Mouse (Mus musculus): ENCODE data around the gene Tspan2.
A peak's percentile ranks its signal among the peaks of the same experiment; 100 is the strongest.

The Tspan2 gene

DNA sequence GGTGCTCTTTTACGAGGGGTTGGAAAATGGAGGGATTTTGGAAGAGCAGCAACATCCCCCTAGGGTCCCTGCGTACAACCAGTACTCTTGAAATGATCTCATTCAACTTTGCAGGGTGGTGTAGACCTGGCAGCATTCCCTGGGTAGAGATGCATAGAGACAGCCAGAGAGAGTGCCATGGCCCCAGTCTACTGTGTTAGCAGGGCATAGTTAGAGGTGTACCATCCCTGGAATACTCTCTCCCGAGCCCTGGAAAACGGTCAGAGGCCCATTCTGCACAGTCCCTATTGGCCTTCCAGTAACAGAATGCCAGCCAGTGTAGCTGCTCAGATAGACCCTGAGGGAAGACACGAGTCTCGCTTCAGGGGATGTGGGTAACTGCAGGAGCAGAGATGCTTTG is 1.3 kb downstream of the Tspan2 start:
- peak; percentile 36 for DNase-seq

DNA sequence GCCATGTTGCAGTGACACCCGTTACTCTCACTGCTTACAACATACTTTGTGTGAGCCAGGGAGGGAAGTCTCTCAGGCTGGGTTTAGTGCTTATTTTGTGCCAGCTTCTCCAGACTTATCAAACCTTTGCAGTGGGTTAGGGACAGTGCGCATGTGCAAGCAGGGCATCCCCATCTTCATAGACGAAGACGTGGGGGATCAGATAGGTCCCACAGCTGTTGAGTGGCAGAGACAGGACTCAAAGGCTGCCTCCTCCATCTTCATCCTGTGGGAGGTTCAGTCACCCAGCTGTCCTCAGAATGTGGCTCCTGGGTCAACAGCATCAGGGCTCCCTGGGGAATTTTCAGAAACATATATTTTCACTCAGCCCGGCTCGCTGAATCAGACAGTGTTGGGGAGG is 2.1 kb downstream of the Tspan2 start:
- no peak for DNase-seq

DNA sequence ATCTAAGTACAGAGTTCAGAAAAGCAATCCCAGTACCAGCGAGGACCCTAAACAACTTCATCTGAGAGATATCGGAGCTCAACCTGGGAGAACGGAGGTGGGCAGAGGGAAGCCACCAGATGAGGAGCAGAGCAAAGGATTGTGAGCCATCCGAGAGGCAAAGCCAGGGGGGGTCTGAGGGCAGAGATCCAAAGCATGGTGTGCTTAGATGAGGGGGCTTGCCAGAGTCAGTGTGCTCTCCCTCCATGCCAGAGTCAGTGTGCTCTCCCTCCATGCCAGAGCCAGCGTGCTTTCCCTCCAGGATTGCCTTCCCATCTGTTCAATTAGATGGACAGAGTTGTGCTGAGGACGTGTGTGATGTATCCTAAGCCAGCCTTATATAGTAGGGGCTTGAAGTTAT is 2.8 kb downstream of the Tspan2 start:
- DNase-seq = peak; percentile 23

DNA sequence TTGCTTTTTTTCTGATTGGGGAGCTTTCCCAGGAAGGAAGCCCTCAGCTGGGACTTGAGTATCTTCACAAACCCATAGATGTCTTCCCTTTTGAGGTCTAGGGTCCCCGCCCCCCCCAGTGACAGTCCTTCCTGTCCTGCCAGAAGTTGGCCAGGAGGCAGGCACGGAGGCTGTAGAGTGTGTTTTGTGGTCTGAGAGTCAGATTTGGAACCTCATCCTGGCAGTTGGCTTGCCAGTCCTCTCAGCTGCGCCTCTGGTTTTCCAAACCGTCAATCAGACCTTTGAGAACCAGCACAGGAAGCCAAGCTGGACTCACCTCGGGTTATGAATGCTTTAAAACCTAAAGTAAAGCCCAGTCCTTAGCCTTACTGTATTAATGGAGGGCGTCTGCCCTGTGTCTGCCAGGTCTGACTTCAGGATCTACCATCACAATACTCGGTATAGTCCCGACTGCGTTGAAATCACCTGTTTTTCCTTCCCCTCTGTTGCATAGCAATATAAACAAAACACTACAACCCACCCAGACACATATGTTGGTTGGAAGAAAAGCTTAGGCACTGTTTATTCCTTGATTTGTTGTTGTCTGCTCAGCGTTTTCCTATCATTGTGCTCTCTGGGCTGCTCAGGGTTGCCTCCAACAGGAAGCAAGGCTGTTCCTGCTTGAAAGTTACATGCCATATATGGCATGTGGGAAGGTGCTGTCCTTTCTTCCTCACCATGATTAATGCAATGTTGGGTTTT is 4.0 kb downstream of the Tspan2 start:
- DNase-seq = no peak

DNA sequence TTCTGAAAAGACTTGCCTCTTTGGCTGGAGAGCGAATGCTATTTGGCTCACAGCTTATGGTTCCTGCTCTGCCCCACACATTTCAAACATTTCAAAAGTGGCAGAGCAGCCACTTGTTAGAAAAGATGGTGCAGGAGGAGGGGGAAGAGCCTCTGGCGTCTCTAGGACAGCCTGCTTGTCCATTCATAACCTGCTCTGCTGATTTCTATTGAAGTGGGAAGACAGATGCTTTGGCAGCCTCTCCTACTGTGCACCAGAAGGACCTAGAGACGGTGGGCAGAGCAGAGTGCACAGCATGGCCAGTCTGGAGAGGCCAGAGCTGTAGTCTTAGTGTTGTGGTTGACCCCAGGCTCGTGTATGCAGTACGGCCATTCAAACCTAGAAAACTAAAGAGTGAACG is 4.6 kb downstream of the Tspan2 start:
- DNase-seq = no peak

DNA sequence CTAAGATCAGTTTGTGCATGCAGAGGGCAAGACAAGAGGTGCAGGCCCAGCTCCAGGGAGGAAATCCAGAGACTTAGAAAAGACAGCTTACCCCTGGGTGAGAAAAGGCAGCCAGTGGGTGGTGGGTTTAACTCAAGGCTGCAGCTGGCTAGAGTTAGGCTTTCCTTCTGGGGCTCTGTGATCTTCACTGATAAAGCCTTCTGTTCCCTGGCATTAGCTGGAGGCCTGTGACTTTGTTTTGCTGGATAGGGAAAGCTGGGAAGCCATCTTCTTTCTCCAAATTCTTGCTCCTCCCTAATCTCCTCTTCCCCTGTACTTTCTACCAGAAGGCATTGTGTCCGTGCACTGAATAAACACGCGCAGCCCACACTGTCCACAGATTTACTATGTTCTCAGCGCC is 8.4 kb downstream of the Tspan2 start:
- no peak for DNase-seq

DNA sequence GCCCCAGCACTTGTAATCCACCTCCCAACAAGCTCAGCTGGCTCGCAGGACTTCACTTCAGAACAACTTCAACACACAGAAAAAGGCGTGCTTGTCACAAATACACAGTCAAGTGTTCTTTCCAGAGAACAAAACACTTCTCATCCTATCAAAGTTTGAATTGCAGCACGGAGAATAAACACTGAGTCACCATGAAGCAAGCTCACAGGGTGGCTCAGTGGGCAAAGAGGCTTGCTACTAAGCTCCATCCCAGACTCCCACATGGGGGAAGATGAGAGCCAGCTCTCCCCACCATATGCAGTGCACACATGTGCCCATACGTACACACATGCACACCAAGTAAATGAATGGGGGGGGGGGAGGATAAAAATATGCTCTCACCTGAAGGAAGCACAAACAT is 8.9 kb downstream of the Tspan2 start:
- DNase-seq = no peak

DNA sequence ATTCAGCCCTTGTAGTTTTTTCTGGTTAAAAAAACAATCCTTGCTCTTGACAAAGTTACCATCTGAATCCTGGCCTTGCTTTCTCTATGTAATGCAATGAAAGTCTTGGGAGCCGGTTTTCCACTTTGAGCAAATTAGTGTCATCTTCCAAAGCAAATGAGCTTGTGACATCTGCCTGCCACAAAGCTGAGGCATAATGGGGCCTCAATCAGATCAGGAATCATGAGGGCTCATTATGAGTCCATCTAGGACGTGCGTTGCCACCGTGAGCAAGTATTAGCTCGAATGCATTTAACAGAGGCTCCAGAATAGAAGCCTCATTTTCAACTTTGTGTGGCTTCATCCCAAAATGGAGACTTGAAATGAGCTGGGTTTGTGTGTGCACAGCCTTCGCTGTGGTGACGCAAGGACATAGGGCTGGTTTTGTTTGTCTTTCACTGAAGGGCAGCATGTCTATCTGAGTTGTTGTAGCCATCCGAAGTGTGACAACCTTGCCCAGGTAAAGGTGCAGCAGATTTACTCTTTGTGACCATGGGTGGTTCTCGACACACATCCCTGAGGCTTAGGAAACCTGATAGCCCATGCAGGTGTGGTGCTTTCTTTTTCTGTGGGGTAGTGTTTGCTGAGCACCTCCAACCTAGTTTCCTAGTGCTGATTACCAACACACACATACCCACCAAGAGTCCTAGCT is 9.6 kb downstream of the Tspan2 start:
- DNase-seq = no peak

DNA sequence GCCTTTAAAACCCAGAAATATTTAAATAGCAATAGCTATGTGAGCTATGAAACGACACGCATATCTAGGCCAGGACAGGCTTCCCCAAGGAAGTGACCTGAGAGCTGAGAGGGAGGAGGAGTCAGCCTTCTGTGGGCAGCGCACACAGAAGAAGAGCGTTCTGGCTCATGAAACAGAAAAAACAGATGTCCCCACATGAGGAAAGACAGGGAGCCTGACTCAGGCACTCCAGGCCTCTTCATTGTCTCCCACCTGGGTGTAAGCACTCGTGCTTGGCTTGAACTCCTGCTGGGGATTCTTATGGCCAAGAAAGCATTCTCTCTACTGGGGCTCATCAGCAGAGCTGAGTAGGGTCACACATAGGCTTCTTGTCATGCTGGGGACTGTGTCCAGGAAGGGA is 10.3 kb downstream of the Tspan2 start:
- peak; percentile 18 for DNase-seq

DNA sequence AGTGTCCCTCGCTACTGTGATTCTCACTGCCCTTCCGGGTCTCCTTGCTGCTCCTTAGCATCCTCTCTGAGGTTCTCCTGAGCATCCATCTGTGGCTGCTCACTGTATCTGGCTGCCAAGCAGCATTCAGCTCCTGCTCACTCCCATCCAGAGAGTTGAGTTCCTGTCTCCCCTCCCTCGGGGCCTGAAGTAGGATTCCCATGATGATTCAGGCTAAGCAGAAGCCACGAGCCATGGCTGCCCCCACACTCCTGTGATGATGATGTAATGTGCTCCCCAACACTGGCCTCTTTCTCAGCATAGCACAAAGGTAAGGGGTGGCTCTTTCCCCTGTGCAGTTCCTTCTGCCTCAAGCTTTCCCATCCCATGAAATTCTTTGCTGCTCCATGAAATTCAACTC is 11.8 kb downstream of the Tspan2 start:
- DNase-seq = no peak

DNA sequence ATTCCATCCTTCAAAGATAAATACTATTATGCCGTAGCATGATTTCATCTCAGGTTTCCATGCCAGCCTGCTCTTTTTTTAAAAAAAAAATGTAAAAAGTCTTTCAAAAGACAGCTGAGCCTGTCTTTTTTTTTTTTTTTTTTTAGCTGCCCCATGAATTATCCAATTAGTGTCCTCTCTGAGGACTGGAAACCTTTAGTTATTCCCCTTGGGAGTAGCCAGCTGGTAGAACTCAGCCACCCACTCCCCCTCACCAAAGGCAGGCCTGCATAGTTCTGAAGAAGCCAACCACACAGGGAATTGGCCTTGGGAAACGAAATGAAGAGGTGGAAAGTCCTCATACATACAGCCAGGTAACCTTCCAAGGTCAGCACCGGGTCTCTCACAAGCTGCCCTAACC is 13.7 kb downstream of the Tspan2 start:
- no peak for DNase-seq

DNA sequence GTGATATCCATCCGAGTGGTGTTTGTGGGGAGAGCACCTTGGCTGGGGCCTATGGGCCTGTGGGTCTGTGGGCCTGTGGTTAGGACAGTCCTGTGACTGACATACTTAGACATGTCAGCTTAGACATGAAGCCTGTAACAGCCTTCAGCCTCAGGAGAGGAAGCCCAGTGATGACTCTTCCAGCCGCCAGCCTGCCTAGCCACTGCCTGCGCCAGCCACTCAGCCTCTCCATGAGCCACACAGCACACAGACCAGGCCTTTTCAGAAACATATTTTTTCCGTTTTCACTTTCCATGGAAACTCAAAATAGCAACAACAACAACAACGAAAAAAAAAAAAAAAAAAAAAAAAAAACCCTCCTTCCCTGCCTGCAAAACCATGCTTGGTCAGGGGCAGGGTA is 14.4 kb downstream of the Tspan2 start:
- DNase-seq = no peak

DNA sequence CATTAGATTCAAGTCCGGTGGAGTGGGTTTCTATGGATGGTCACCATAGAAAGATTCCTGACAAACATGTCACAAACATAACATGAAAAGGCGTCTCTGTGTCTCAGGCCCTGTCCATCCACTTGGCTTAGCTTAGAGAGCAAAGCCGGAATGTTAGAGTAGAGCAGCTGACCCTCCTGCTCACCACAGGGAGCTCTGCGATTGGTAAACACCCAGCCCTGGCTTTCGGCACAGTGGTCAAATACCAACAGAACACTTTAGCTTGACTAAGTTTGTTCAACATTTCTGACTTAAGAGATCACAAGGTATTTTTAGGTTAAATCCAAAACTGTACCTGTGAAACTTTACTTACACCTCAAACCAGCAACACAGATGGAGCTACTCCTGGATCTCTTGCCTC is 16.8 kb downstream of the Tspan2 start:
- DNase-seq = no peak

DNA sequence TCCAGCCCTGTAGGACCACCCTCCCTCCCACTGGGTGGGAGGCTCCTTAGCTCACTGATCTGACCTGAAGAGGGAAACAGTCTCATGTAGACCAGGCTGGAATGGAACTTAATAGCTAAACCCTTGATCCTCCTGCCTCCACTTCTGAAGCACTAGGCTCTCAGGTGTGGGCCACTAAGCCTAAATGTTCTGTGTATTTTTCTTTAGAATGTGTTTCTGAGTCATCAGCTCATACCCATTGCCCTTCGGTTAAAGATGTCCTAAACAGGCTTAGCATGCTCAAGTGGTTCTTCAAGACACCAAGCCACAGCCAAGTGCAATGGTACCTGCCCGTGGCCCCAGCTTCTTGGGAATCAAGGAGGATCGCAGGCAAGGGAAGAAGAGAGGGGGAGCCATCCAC is 17.2 kb downstream of the Tspan2 start:
- DNase-seq = no peak

DNA sequence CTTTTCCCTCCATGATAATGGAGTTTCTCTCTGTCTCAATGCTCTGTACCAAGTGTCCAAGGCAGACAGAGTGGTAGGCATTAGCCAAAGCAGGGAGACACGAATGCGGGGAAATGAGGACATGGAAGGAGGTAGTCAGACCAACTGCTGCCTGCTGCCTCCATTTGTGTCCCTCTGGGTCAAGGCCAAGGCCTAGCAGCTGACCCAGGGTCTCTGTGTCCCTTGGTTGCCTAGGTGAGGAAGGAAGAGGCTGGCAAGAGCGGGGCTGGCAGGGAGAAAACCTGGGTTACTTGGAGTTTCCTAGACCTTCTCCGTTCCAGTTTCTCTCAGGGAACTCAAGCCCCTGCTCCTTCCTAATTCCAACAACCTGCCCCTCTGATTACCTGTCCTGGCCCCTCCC is 17.7 kb downstream of the Tspan2 start:
- peak; percentile 26 for DNase-seq

DNA sequence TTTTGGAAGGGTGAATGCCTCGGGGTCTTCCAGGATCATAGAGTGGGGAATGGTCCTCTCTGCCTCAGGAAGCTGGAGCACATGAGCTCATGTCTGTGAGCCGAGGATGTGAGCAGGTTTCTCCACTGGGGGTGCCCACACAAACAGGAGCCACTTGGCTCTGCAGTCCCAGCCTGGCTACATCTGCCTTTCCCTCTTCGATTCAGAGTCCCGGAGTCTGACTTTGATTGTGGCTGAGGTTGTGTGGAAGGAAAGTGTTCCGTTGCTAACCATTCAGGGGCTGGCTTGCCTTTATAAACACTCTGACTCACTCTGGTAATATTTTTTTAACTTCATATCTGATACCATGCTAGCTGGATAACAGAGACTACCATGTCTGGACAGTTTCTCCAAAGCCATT is 18.1 kb downstream of the Tspan2 start:
- no peak for DNase-seq

DNA sequence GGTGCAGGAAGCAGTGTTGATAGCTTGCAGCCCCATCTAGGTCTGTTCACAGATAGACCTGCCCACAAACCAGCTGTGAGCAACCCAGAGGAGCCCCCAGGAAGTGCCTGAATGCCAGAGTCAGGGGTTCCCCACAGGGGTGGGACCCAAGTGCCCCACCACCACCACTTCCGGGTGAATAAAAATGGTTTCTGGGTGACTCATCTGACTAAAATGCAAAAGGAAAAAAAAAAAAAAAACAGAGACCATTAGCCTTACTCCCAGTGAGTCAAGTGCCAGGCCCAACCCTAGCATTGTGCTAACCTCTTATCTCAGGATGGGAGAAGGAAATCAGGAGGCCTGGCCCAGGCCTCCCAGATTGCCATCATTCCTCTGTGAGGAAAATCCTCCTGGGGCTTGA is 21.5 kb downstream of the Tspan2 start:
- DNase-seq = no peak

DNA sequence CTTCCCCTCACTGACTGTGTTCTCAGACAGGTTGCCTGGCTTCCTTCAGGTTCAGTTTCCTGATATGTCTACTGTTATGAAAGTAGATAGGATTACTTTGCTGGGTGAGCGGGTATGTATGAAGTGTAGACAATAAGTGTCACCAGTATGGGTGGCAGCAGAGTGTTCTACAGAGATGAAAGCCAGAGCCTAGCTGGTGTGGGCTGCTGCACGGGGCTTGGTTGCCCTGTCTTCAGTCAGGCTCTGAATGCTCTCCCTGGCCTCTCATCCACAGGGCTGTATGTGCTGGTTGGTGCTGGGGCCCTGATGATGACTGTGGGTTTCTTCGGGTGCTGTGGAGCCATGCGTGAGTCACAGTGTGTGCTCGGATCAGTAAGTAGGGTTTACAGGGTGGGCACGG is 22.7 kb downstream of the Tspan2 start:
- no peak for DNase-seq

DNA sequence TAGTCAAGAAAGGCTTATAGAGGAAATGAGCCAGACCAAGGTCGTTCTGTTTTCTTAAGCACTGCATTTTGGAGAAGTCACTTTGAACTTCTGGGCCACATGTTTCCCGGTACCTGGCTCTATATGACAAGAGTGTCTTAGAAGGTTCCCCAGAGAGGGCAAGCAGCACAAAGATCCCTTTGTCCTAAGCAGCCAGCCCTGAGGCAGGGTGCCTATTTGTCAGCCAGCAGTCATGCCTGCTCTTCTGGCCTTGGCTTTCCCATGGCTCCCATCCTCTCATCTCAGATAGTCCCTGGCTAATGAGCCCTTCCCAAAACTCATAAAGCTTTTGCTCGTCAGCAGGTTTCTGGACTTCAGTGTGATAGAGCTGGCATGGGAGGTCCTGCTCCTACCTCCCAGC is 25.9 kb downstream of the Tspan2 start:
- no peak for DNase-seq

DNA sequence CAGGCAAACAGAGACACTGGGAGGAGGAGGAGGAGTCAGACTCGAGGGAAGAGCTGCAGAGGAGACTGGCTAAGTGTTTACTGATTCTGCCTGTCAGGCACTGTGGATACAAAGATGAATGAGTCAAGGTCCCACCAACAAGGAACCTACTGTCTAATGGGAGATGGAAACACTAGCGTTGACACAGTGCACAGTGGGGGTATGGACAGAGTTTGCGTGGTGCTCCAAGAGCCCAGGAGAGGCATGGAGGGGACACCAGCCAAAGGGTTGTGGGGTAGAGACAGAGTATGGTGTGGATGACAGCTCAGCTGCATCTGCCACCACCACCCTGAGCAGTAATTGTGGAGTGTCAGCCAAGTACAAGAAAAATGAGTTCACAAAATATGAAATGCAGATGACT is 28.1 kb downstream of the Tspan2 start:
- no peak for DNase-seq

DNA sequence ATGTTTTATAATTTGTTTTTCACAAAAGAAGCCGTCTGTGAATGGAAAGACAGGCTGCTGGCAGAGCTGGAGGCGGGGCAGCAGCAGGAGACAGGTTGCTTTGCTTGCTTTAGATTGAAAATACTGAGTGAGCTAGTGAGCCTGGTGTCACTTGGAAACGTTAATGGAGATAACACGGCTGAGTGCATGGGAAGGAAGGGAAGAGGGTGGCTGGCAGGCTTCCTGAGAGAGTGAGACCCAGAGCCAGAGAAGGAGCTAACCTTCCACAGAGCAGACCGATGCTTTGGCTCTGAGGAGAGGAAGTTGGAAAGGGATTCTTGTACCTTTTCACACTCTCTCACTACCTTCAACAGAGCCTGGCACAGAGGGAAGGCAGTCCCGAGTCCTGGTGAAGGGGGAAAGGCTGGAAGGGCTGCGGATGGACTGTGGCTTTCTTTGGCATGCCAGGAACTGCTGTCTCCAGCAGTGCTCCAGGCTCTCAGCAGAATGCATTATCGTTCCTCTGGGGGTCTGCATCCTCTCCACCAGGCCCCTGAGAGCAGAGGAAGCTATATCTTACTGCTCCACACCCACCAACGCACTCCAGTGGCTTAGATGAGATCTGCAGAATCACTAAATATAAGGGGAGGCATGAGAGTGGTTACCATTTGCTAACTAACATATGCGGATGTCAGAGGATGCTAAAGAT is 29.5 kb downstream of the Tspan2 start:
- DNase-seq = peak; percentile 83

DNA sequence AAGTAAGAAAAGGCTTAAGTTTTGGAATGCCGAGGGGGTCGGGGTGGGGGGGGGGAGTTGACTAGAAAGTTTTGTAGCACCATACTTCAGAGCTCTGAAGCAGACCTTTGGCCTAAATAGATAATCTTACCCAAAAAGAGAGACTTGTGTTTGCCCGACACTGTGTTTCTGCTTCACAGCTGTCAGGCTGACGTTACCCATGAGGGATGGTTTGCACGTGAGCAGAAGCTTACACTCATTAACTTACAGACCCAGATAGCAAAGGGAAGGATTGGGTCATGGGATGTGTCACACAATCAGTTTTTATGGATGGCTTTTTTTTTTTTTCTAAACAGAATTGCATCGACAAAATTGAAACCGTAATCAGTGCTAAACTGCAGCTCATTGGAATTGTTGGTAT is 30.5 kb downstream of the Tspan2 start:
- no peak for DNase-seq

DNA sequence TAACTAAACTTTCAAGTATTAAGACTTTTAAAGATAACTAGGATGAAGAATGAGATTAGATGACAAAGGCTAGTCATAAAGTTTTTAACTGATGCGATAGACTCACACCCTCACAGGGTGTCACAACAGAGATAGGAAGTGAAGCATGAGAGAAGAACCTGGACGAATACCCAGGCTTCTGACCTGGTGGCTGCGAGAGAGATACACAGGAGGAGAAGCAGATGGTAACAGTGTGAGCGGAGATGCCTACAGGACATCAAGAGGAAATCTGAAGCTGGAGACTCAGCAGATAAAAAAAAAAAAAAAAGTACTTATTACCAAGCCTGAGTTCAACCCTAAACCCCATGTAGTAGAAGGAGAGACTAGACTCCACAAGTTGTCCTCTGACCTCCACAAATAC is 38.7 kb downstream of the Tspan2 start:
- DNase-seq = peak; percentile 81

DNA sequence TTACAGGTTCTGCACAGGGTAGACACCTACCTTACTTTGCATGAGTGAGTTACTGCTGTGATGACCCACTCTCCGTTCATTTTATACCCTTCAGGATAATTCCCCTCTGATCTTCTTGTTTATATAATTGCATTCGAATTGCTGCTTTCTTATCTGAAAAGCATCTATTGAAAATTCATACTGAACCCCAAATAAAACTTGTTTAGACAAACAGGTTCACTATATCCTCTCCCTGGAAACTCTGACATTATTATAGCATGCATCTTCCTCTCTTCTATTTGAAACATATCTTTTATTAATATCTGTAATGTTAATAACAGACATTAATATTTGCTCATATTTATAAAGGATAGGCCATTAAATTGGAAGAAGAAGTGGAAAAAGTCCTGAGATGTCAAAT is 48.3 kb downstream of the Tspan2 start, which contains the start of gene Tshb:
Gene Tshb, minus strand, starts transcription at position 101 of the 400 bp plus-strand sequence.
- no peak for DNase-seq
